Mouse (Mus musculus): ENCODE data around the gene Syn3. TPM values are rescaled to one million over a fixed set of nuclear protein-coding genes. Genes with fewer than 3 reads are reported as not detected.

The Syn3 gene
- total RNA-seq, 1 experiment: 1.5 TPM

- H3K27ac ChIP-seq (ENCODE audit: insufficient read depth, low read depth, low read length, poor library complexity, severe bottlenecking): no peak overlapping the region
- no peak for DNase-seq (ENCODE audit: low read depth, low spot score)
- TF ChIP-seq HCFC1 (IDR thresholded peaks at IDR 0.05; ENCODE audit: borderline replicate concordance, insufficient read depth, low read length) (no peak), ZNF384 (IDR thresholded peaks at IDR 0.05; ENCODE audit: low read depth, low read length) (no peak), CHD2 (IDR thresholded peaks at IDR 0.05; ENCODE audit: low read depth, low read length) (no peak), MAFK (IDR thresholded peaks at IDR 0.05; ENCODE audit: insufficient read depth, low read depth, low read length) (no peak), ZC3H11A (IDR thresholded peaks at IDR 0.05; ENCODE audit: borderline replicate concordance, low read depth, low read length) (no peak)
- no peak overlapping the region for H3K4me3 ChIP-seq (ENCODE audit: insufficient read depth in 1 of 2, low read depth in 1 of 2, low read length in 2 of 2, poor library complexity in 1 of 2, severe bottlenecking in 1 of 2)
- in situ Hi-C loops (cut with MboI; ENCODE audit: low sequenced_read_pairs in 2 of 2, unreplicated experiment in 2 of 2): loop anchor here (10.0 kb wide), 1 partner anchor 405 kb away; no protein-coding TSS in a partner anchor
- no peaks in the 10 kb centered on the region for H3K9me3 ChIP-seq (ENCODE audit: control insufficient read depth, insufficient read depth, low read depth, low read length)
- H3K9ac ChIP-seq (ENCODE audit: insufficient read depth, low read depth, low read length, poor library complexity, severe bottlenecking): no peak overlapping the region
- no peaks in the 10 kb centered on the region for H3K36me3 ChIP-seq (ENCODE audit: control insufficient read depth, insufficient read depth, low read length, poor library complexity, severe bottlenecking)
- H3K4me1 ChIP-seq (ENCODE audit: control insufficient read depth in 2 of 2, insufficient read depth in 2 of 2, low read length in 2 of 2, poor library complexity in 1 of 2): no peaks in the 10 kb centered on the region; a peak in 1 of 4 replicates
Observed at GRCm38 (mm10) chr10:86060267-86060666, 438.4 kb downstream of the Syn3 start.

- Histone ChIP-seq H3K36me3 (ENCODE audit: control insufficient read depth, insufficient read depth, low read length, poor library complexity, severe bottlenecking) (no peaks in the 10 kb centered on the region; the same call in 1 of the 2 replicates), H3K27ac (ENCODE audit: insufficient read depth, low read depth, low read length, poor library complexity, severe bottlenecking) (no peak overlapping the region), H3K9me3 (ENCODE audit: control insufficient read depth, insufficient read depth, low read depth, low read length) (no peaks in the 10 kb centered on the region), H3K4me1 (ENCODE audit: control insufficient read depth in 2 of 2, insufficient read depth in 2 of 2, low read length in 2 of 2, poor library complexity in 1 of 2) (no peaks in the 10 kb centered on the region; a peak in 1 of 4 replicates), H3K4me3 (ENCODE audit: insufficient read depth in 1 of 2, low read depth in 1 of 2, low read length in 2 of 2, poor library complexity in 1 of 2, severe bottlenecking in 1 of 2) (no peak overlapping the region), H3K9ac (ENCODE audit: insufficient read depth, low read depth, low read length, poor library complexity, severe bottlenecking) (no peak overlapping the region)
- no peak for TF ChIP-seq MAFK (IDR thresholded peaks at IDR 0.05; ENCODE audit: insufficient read depth, low read depth, low read length)
- no peak for TF ChIP-seq CHD2 (IDR thresholded peaks at IDR 0.05; ENCODE audit: low read depth, low read length)
- TF ChIP-seq ZC3H11A (IDR thresholded peaks at IDR 0.05; ENCODE audit: borderline replicate concordance, low read depth, low read length): no peak
- no peak for TF ChIP-seq HCFC1 (IDR thresholded peaks at IDR 0.05; ENCODE audit: borderline replicate concordance, insufficient read depth, low read length)
- TF ChIP-seq ZNF384 (IDR thresholded peaks at IDR 0.05; ENCODE audit: low read depth, low read length): no peak
- in situ Hi-C loops (cut with MboI; ENCODE audit: low sequenced_read_pairs in 2 of 2, unreplicated experiment in 2 of 2): no loop called here
- no peak for DNase-seq (ENCODE audit: low read depth, low spot score)
Observed at GRCm38 (mm10) chr10:86057712-86058111, 441.0 kb downstream of the Syn3 start.

GRCm38 (mm10) chr10:86057286-86057685 lies 441.4 kb downstream of the Syn3 start:
- no peak for DNase-seq (ENCODE audit: low read depth, low spot score)
- TF ChIP-seq ZC3H11A (IDR thresholded peaks at IDR 0.05; ENCODE audit: borderline replicate concordance, low read depth, low read length) (no peak), HCFC1 (IDR thresholded peaks at IDR 0.05; ENCODE audit: borderline replicate concordance, insufficient read depth, low read length) (no peak), MAFK (IDR thresholded peaks at IDR 0.05; ENCODE audit: insufficient read depth, low read depth, low read length) (no peak), CHD2 (IDR thresholded peaks at IDR 0.05; ENCODE audit: low read depth, low read length) (no peak), ZNF384 (IDR thresholded peaks at IDR 0.05; ENCODE audit: low read depth, low read length) (no peak)
- Histone ChIP-seq H3K9ac (ENCODE audit: insufficient read depth, low read depth, low read length, poor library complexity, severe bottlenecking) (no peak overlapping the region), H3K4me1 (ENCODE audit: control insufficient read depth in 2 of 2, insufficient read depth in 2 of 2, low read length in 2 of 2, poor library complexity in 1 of 2) (no peaks in the 10 kb centered on the region; a peak in 1 of 4 replicates), H3K4me3 (ENCODE audit: insufficient read depth in 1 of 2, low read depth in 1 of 2, low read length in 2 of 2, poor library complexity in 1 of 2, severe bottlenecking in 1 of 2) (no peak overlapping the region), H3K36me3 (ENCODE audit: control insufficient read depth, insufficient read depth, low read length, poor library complexity, severe bottlenecking) (no peaks in the 10 kb centered on the region; the same call in 1 of the 2 replicates), H3K27ac (ENCODE audit: insufficient read depth, low read depth, low read length, poor library complexity, severe bottlenecking) (no peak overlapping the region), H3K9me3 (ENCODE audit: control insufficient read depth, insufficient read depth, low read depth, low read length) (no peaks in the 10 kb centered on the region)
- in situ Hi-C loops (cut with MboI; ENCODE audit: low sequenced_read_pairs in 2 of 2, unreplicated experiment in 2 of 2): no loop called here

- peak; percentile 19 for DNase-seq (ENCODE audit: low read depth, low spot score)
- Histone ChIP-seq H3K9me3 (ENCODE audit: control insufficient read depth, insufficient read depth, low read depth, low read length) (no peaks in the 10 kb centered on the region), H3K9ac (ENCODE audit: insufficient read depth, low read depth, low read length, poor library complexity, severe bottlenecking) (no peak overlapping the region), H3K4me3 (ENCODE audit: insufficient read depth in 1 of 2, low read depth in 1 of 2, low read length in 2 of 2, poor library complexity in 1 of 2, severe bottlenecking in 1 of 2) (no peak overlapping the region), H3K36me3 (ENCODE audit: control insufficient read depth, insufficient read depth, low read length, poor library complexity, severe bottlenecking) (no peaks in the 10 kb centered on the region; the same call in 1 of the 2 replicates), H3K4me1 (ENCODE audit: control insufficient read depth in 2 of 2, insufficient read depth in 2 of 2, low read length in 2 of 2, poor library complexity in 1 of 2) (no peaks in the 10 kb centered on the region; a peak in 1 of 4 replicates), H3K27ac (ENCODE audit: insufficient read depth, low read depth, low read length, poor library complexity, severe bottlenecking) (no peak overlapping the region)
- TF ChIP-seq CHD2 (IDR thresholded peaks at IDR 0.05; ENCODE audit: low read depth, low read length) (no peak), HCFC1 (IDR thresholded peaks at IDR 0.05; ENCODE audit: borderline replicate concordance, insufficient read depth, low read length) (no peak), ZC3H11A (IDR thresholded peaks at IDR 0.05; ENCODE audit: borderline replicate concordance, low read depth, low read length) (no peak), MAFK (IDR thresholded peaks at IDR 0.05; ENCODE audit: insufficient read depth, low read depth, low read length) (no peak), ZNF384 (IDR thresholded peaks at IDR 0.05; ENCODE audit: low read depth, low read length) (no peak)
- in situ Hi-C loops (cut with MboI; ENCODE audit: low sequenced_read_pairs in 2 of 2, unreplicated experiment in 2 of 2): no loop called here
Observed at GRCm38 (mm10) chr10:86056297-86056903, 442.3 kb downstream of the Syn3 start.
